Mouse (Mus musculus) embryonic facial prominence, embryonic 14.5 days (tissue): ENCODE measurements around the gene Ccr1. TPM values are rescaled to one million over a fixed set of nuclear protein-coding genes. Genes with fewer than 3 reads are reported as not detected.
A peak's percentile ranks its signal among the peaks of the same experiment; 100 is the strongest.
"Not testable (repeated sequence)": the region's sequence is repeated elsewhere in the genome, so short reads cannot be mapped to it uniquely, and the experiment has no call there.

ENCODE experiments used
- ATAC-seq: fragments of 200-750 bp; cut with Nextera tagmentation; 2 replicates; pipeline ENCODE4 v1.8.0; 2017; ENCODE audit warnings: low read depth, moderate number of reproducible peaks, moderate TSS enrichment
- DNase-seq: peaks from one replicate; pipeline ENCODE4 v3.0.0-alpha.2; 2015; ENCODE audit warnings: low spot score
- H3K27ac ChIP-seq: fragments of 300-500 bp; sonication (generic); replicated peaks from 2 replicates; pipeline ENCODE4 v1.5.1; 2014; ENCODE audit warnings: low read depth, mild to moderate bottlenecking, low read length, moderate library complexity
- H3K27me3 ChIP-seq: fragments of 300-500 bp; sonication (generic); replicated peaks from 2 replicates; pipeline ENCODE4 v1.6.1; 2014; ENCODE audit warnings: low read length; ENCODE audit not compliant: control insufficient read depth, insufficient read depth
- H3K36me3 ChIP-seq: fragments of 300-500 bp; sonication (generic); 2 replicates; pipeline ENCODE4 v1.6.1; 2014; ENCODE audit warnings: low read length, mixed read lengths; ENCODE audit not compliant: control insufficient read depth, insufficient read depth
- H3K4me1 ChIP-seq: fragments of 300-500 bp; sonication (generic); 2 replicates; pipeline ENCODE4 v1.6.1; 2014; ENCODE audit warnings: antibody characterized with exemption, low read length; ENCODE audit not compliant: control insufficient read depth, insufficient read depth
- H3K4me2 ChIP-seq: fragments of 300-500 bp; sonication (generic); 2 replicates; pipeline ENCODE4 v1.6.1; 2014; ENCODE audit warnings: low read depth, mild to moderate bottlenecking, low read length, moderate library complexity, mixed read lengths
- H3K4me3 ChIP-seq: fragments of 300-500 bp; sonication (generic); 2 replicates; pipeline ENCODE4 v1.5.1; 2014; ENCODE audit warnings: low read depth, mild to moderate bottlenecking, low read length
- H3K9ac ChIP-seq: fragments of 300-500 bp; sonication (generic); 2 replicates; pipeline ENCODE4 v1.6.1; 2014; ENCODE audit warnings: low read depth, mild to moderate bottlenecking, low read length, moderate library complexity, mixed read lengths
- H3K9me3 ChIP-seq: fragments of 300-500 bp; sonication (generic); 2 replicates; pipeline ENCODE4 v1.6.1; 2016; ENCODE audit warnings: low read length; ENCODE audit not compliant: control insufficient read depth
- WGBS: fragments of 180-500 bp; shearing (Covaris S2); extraction: QIAGEN DNeasy Blood & Tissue Kit; methylation state at CpG from one replicate; pipeline ENCODE4 v1.1.7; 2014; 5-methylcytosine and 5-hydroxymethylcytosine counted together
- polyA plus RNA-seq: library from polyadenylated mRNA; unstranded; fragments of >200 nt; fragmentation: Nextera tagmentation; extraction: Ambion mirVana; gene quantifications from 2 replicates; pipeline ENCODE4 v1.2.1, GENCODE M21; 2014

The Ccr1 gene
- polyA plus RNA-seq, 1 experiment from 2014 or later = 4.7 TPM

DNA sequence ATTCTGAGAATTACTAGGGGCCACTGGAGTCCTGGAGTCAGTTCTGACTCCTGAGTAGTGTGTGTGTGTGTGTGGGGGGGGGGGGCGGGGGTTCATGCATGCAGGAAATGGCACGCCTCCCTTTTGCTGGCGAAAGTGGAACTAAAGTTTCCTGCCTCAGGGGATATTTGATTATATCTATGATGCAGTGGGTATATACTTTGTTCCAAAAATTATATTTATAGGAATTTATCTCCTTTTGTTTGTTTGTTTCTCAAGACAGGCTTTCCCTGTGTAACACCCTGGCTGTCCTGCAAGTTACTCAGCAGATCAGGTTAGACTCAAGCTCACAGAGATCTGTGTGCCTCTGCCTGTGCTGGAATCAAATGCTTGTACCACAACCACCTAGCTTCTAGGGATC is 21.2 kb upstream of the Ccr1 start:
- WGBS = 72% methylated on average over 3 of the region's 3 CpGs
- no peak overlapping the region for H3K27ac ChIP-seq
- H3K36me3 ChIP-seq = no peaks in the 10 kb centered on the region
- H3K9me3 ChIP-seq = no peaks in the 10 kb centered on the region
- no peak overlapping the region for H3K4me3 ChIP-seq
- no peaks in the 10 kb centered on the region for H3K4me1 ChIP-seq
- DNase-seq (no peak), ATAC-seq (no peak)
- no peaks in the 10 kb centered on the region for H3K27me3 ChIP-seq
- H3K9ac ChIP-seq = no peak overlapping the region
- H3K4me2 ChIP-seq = no peak overlapping the region

DNA sequence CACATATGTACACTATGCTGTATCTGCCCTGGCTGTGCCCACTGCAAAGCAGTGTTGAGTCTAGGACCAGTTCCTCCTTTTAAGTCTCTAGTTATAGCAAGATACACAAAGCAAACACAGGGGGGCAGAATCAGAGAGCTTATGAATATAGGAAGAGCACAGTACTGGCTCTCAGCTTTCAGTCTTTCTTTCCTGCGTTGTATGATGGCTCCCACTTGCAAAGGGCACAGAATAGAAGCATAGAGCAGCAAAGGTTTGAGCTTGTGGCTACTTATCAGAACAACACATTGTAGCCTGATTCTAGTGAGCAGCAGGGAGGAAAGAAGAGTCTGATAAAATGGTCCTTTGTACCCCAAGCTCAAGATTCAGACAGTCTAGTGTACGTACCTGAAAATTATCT is 17.7 kb upstream of the Ccr1 start:
- DNase-seq = peak; percentile 14

GRCm38 (mm10) chr9:123984943-123985342 is 16.5 kb upstream of the Ccr1 start:
- Histone ChIP-seq H3K9me3 (no peaks in the 10 kb centered on the region), H3K27ac (no peak overlapping the region), H3K27me3 (no peaks in the 10 kb centered on the region), H3K9ac (no peak overlapping the region), H3K36me3 (no peaks in the 10 kb centered on the region), H3K4me3 (no peak overlapping the region), H3K4me2 (no peak overlapping the region), H3K4me1 (no peaks in the 10 kb centered on the region)
- no peak for ATAC-seq
- DNase-seq = no peak

More for the DNA sequence above, 17.7 kb upstream of the Ccr1 start:
- WGBS = 93% methylated on average over 2 of the region's 2 CpGs
- no peak overlapping the region for H3K27ac ChIP-seq
- H3K4me1 ChIP-seq = no peaks in the 10 kb centered on the region
- ATAC-seq = no peak
- H3K36me3 ChIP-seq = no peaks in the 10 kb centered on the region
- H3K4me2 ChIP-seq = no peak overlapping the region
- no peak overlapping the region for H3K4me3 ChIP-seq
- no peaks in the 10 kb centered on the region for H3K9me3 ChIP-seq
- H3K9ac ChIP-seq = no peak overlapping the region
- H3K27me3 ChIP-seq = no peaks in the 10 kb centered on the region

DNA sequence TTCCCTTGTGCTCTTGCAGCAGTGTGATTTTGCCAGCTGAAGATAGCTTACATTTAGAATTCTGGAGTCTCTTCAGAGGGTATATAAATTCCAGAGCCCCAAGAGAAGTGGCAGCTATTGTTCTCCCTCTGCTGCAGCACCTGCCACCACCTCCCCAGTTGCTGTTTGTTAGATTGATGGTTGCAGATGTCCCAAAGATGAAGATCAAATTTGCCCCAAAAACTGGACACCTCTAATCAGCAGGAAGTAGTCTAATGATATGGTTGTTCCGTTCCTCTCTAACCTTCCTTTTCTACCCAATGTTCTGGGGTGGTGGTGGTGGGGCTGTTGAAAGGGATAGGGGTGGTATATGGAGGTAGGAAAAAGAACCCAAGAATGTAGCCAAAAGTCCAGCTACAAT is 14.2 kb upstream of the Ccr1 start:
- Histone ChIP-seq H3K27ac (no peak overlapping the region), H3K4me2 (no peak overlapping the region), H3K4me3 (no peak overlapping the region), H3K9me3 (no peaks in the 10 kb centered on the region), H3K36me3 (no peaks in the 10 kb centered on the region), H3K27me3 (no peaks in the 10 kb centered on the region), H3K9ac (no peak overlapping the region), H3K4me1 (no peaks in the 10 kb centered on the region)
- 86% methylated on average over 1 of the region's 1 CpGs for WGBS
- ATAC-seq (no peak), DNase-seq (no peak)

DNA sequence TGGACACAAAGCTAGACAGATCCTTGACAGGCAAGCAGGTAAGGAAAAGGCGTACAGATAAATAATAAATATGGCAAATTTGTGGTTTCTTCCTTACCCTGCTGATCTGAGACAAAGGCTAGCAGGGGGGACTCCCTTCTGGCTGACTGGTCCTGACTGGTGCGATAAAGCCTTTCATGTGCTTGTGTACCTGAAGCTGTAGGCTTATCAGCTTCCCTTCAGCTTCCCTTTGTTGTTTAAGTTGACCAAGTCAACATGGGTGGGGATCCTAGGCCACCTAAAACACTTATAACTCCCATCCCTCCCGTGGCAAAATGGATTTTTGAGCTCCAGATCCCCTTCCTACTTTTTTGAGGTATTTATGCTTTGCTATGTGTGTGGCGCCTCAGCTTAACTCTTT is 13.4 kb upstream of the Ccr1 start:
- no peak overlapping the region for H3K9ac ChIP-seq
- H3K9me3 ChIP-seq = no peaks in the 10 kb centered on the region
- no peak for DNase-seq
- no peaks in the 10 kb centered on the region for H3K36me3 ChIP-seq
- no peaks in the 10 kb centered on the region for H3K4me1 ChIP-seq
- no peaks in the 10 kb centered on the region for H3K27me3 ChIP-seq
- no peak overlapping the region for H3K4me3 ChIP-seq
- no peak overlapping the region for H3K4me2 ChIP-seq
- H3K27ac ChIP-seq = no peak overlapping the region
- no peak for ATAC-seq
- 69% methylated on average over 4 of the region's 4 CpGs for WGBS

- DNase-seq, H3K27me3 ChIP-seq, ATAC-seq, H3K4me2 ChIP-seq, H3K4me3 ChIP-seq, H3K9ac ChIP-seq, H3K9me3 ChIP-seq, H3K4me1 ChIP-seq, H3K36me3 ChIP-seq, H3K27ac ChIP-seq: not testable (repeated sequence)
- no CpG with 5 or more reads among the region's 3 CpGs for WGBS
These were observed 12.5 kb upstream of the Ccr1 start for GRCm38 (mm10) chr9:123980858-123981475.

DNA sequence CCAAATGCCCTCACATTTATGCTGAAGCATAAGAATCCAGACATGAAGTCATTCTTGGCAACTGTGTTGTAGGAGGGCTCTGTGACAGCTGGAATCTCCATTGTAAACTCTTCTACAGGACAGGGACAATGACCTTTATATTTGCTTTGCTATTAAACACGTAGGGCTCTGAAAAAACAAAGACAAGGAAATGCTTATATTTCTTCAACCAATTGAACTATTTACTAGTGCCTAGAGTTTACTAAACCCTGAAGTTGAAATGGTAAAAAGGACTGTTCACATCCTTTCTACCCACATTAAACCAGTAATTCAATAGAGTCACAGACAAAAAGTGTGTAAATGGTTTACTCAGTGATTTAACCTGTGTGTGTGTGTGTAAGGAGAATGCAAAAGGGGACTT is 9.8 kb upstream of the Ccr1 start, which contains the start of gene Ccr1l1:
TSS of gene Ccr1l1 (minus strand) at position 101 of the 400 bp plus-strand sequence.
- no peak within 1 kb of the TSS for H3K9ac ChIP-seq
- no peaks in the 10 kb centered on the region for H3K27me3 ChIP-seq
- DNase-seq (peak; percentile 1), ATAC-seq (no peak)
- H3K4me3 ChIP-seq = no peak within 1 kb of the TSS
- no peaks in the 10 kb centered on the region for H3K4me1 ChIP-seq
- H3K36me3 ChIP-seq = no peaks in the 10 kb centered on the region
- no peak within 1 kb of the TSS for H3K4me2 ChIP-seq
- no peaks in the 10 kb centered on the region for H3K9me3 ChIP-seq
- WGBS = 80% methylated on average over 1 of the region's 1 CpGs
- no peak within 1 kb of the TSS for H3K27ac ChIP-seq

GRCm38 (mm10) chr9:123976876-123977663 is 8.6 kb upstream of the Ccr1 start:
- Histone ChIP-seq H3K27ac (no peak overlapping the region), H3K36me3 (no peaks in the 10 kb centered on the region), H3K4me3 (no peak overlapping the region), H3K9ac (no peak overlapping the region), H3K4me1 (no peaks in the 10 kb centered on the region), H3K27me3 (no peaks in the 10 kb centered on the region), H3K9me3 (no peaks in the 10 kb centered on the region), H3K4me2 (no peak overlapping the region)
- DNase-seq (no peak), ATAC-seq (no peak)
- 82% methylated on average over 9 of the region's 9 CpGs for WGBS

DNA sequence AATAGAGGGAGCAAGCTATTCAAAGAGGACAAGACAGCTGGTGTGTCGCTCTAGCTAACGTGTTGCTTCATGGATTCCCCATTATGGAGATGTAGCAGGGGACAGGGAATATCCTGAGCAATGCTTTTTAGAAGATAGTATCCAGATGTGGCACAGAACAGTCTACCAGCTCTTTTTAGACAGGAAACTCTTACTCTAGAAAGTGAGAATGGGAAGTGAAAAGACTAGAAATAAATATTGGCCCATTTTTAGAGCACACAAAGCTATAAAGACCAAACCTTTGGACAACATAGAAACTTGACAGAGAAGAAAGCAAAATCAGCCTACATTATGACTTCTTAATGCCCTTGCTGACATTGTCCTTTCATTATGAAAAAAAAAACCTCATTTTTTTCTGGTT is 7.1 kb upstream of the Ccr1 start:
- Histone ChIP-seq H3K27me3 (no peaks in the 10 kb centered on the region), H3K4me3 (no peak overlapping the region), H3K27ac (no peak overlapping the region), H3K9me3 (no peaks in the 10 kb centered on the region), H3K36me3 (no peaks in the 10 kb centered on the region), H3K4me2 (no peak overlapping the region), H3K9ac (no peak overlapping the region), H3K4me1 (no peaks in the 10 kb centered on the region)
- DNase-seq (no peak), ATAC-seq (no peak)
- WGBS = 64% methylated on average over 2 of the region's 2 CpGs
